Comparison of ENCODE assay signal across 13 mouse cellular contexts in genomic region chr8:12429601-12430172, GRCm38 (mm10). TPM values are rescaled to one million over a fixed set of nuclear protein-coding genes. Genes with fewer than 3 reads are reported as not detected.
A peak's percentile ranks its signal among the peaks of the same experiment; 100 is the strongest.
DNase-seq lines count a peak whose midpoint lies in the region; ATAC-seq lines count a peak whose summit lies in the region.
"Had no signal": no experiment of that assay in that cellular context is flagged by ENCODE, and none has a peak within 500 bp of the region (broad histone marks: within the 10 kb centered on the region; RNA-seq: fewer than 3 reads in every experiment).

No protein-coding gene starts in this region.

- peaks cover 100% of the 10 kb centered on the region for H3K27me3 ChIP-seq in embryonic facial prominence, embryonic 10.5 days (replicated peaks; ENCODE audit: low read depth, poor library complexity, severe bottlenecking)
- H3K27me3 ChIP-seq in hindbrain, embryonic 11.5 days (ENCODE audit: control insufficient read depth, insufficient read depth, low read length): peaks cover 53% of the 10 kb centered on the region
- H3K27me3 ChIP-seq in midbrain, embryonic 15.5 days (replicated peaks): peaks cover 63% of the 10 kb centered on the region

- 7% methylated on average over 9 of the region's 9 CpGs for WGBS in embryonic facial prominence, embryonic 10.5 days
- WGBS in hindbrain, embryonic 11.5 days: 3% methylated on average over 9 of the region's 9 CpGs
- WGBS in midbrain, embryonic 15.5 days: 3% methylated on average over 9 of the region's 9 CpGs

- no peak overlapping the region for H3K4me3 ChIP-seq in embryonic facial prominence, embryonic 10.5 days
- H3K4me3 ChIP-seq in hindbrain, embryonic 11.5 days (ENCODE audit: low read depth, low read length): no peak overlapping the region
- H3K4me3 ChIP-seq in midbrain, embryonic 15.5 days: no peak overlapping the region

- H3K36me3 ChIP-seq in embryonic facial prominence, embryonic 10.5 days (replicated peaks): no peaks in the 10 kb centered on the region
- H3K36me3 ChIP-seq in hindbrain, embryonic 11.5 days (ENCODE audit: control insufficient read depth, insufficient read depth, low read length): no peaks in the 10 kb centered on the region
- H3K36me3 ChIP-seq in midbrain, embryonic 15.5 days (replicated peaks): no peaks in the 10 kb centered on the region

- peak; percentile 22 for ATAC-seq in hindbrain, embryonic 11.5 days (ENCODE audit: low FRiP score)
- peak; percentile 18; the same call in 1 of the 2 replicates for ATAC-seq in midbrain, embryonic 15.5 days (replicated peaks)
- ATAC-seq in cerebellum, adult (ENCODE audit: insufficient number of reproducible peaks, low FRiP score, low TSS enrichment): no peak
- ATAC-seq: activated CD4-positive, CD25-positive, alpha-beta regulatory T cell, adult 4 months; lung, postnatal 0 days had no signal

- peak overlapping the region; percentile 77 for H3K27ac ChIP-seq in embryonic facial prominence, embryonic 10.5 days (replicated peaks)
- peak overlapping the region; percentile 74 for H3K27ac ChIP-seq in hindbrain, embryonic 11.5 days (ENCODE audit: low read depth, low read length)
- H3K27ac ChIP-seq in midbrain, embryonic 15.5 days: peak overlapping the region; percentile 75

- no peak overlapping the region for H3K9ac ChIP-seq in hindbrain, embryonic 11.5 days (ENCODE audit: low read depth, low read length)
- H3K9ac ChIP-seq in midbrain, embryonic 15.5 days: no peak overlapping the region

- peaks cover 48% of the 10 kb centered on the region for H3K4me1 ChIP-seq in embryonic facial prominence, embryonic 10.5 days
- peaks cover 28% of the 10 kb centered on the region for H3K4me1 ChIP-seq in hindbrain, embryonic 11.5 days (replicated peaks; ENCODE audit: control insufficient read depth, insufficient read depth, low read length)
- H3K4me1 ChIP-seq in midbrain, embryonic 15.5 days: peaks cover 48% of the 10 kb centered on the region

- H3K9me3 ChIP-seq in embryonic facial prominence, embryonic 10.5 days: no peaks in the 10 kb centered on the region
- no peaks in the 10 kb centered on the region for H3K9me3 ChIP-seq in hindbrain, embryonic 11.5 days (ENCODE audit: control insufficient read depth, low read length)
- no peaks in the 10 kb centered on the region for H3K9me3 ChIP-seq in midbrain, embryonic 15.5 days

- H3K4me2 ChIP-seq in hindbrain, embryonic 11.5 days (replicated peaks; ENCODE audit: low read depth, low read length): peak overlapping the region; percentile 69
- H3K4me2 ChIP-seq in midbrain, embryonic 15.5 days: no peak overlapping the region

- DNase-seq in embryo, embryonic 10 days (ENCODE audit: low spot score): peak; percentile 42
- no peak for DNase-seq in embryo, embryonic 10.5 days (ENCODE audit: low spot score)
- no peak for DNase-seq in embryonic facial prominence, embryonic 10.5 days (ENCODE audit: low spot score)
- DNase-seq in hindbrain, embryonic 11.5 days (ENCODE audit: low spot score): no peak
- no peak for DNase-seq in right cerebral cortex, postnatal 10 days (ENCODE audit: low spot score in 2 of 2)
- no peak for DNase-seq in thymus, postnatal 36 days

RNA-seq across cellular contexts. Expression of gene Sox1, which starts 34.6 kb away (rescaled TPM):
- 1.0 and 1.1 TPM in 2 replicates for polyA plus RNA-seq in embryonic facial prominence, embryonic 10.5 days (2016; fragmentation: Nextera tagmentation; extraction: Ambion mirVana)
- 5.3 and 5.5 TPM in 2 replicates for polyA plus RNA-seq in hindbrain, embryonic 11.5 days (2014; fragmentation: Nextera tagmentation; extraction: Ambion mirVana)
- 2.2 and 2.4 TPM in 2 replicates for polyA plus RNA-seq in midbrain, embryonic 15.5 days (2015; fragmentation: Nextera tagmentation; extraction: Ambion mirVana)
- polyA plus RNA-seq: activated CD4-positive, CD25-positive, alpha-beta regulatory T cell, adult 4 months; intestine, embryonic 14.5 days; large intestine, adult 2 months; lung, postnatal 0 days; stomach, embryonic 14.5 days had no signal
